Mouse (Mus musculus): ENCODE data around the gene Ralgapb. TPM values are rescaled to one million over a fixed set of nuclear protein-coding genes. Genes with fewer than 3 reads are reported as not detected.

Ralgapb gene
- polyA plus RNA-seq, 1 experiment, result 18.8 TPM

GRCm38 (mm10) chr2:158501836-158502812 is 92.5 kb downstream of the Ralgapb start, which contains the start of gene Adig:
Adig (plus strand) TSS chr2:158502612.
- peak within 1 kb of the TSS; percentile 69 for H3K4me3 ChIP-seq (ENCODE audit: control insufficient read depth, low read depth, low read length)
- peak within 1 kb of the TSS; percentile 51 for H3K27ac ChIP-seq (ENCODE audit: control insufficient read depth, insufficient read depth, low read depth, low read length)
- H3K27me3 ChIP-seq (ENCODE audit: control insufficient read depth, insufficient read depth, low read length), result no peaks in the 10 kb centered on the region
- H3K4me1 ChIP-seq (ENCODE audit: control insufficient read depth, insufficient read depth, low read length), result no peaks in the 10 kb centered on the region
- no peaks in the 10 kb centered on the region for H3K36me3 ChIP-seq (ENCODE audit: control insufficient read depth, insufficient read depth, low read length)
- TF ChIP-seq CTCF (IDR thresholded peaks at IDR 0.05; ENCODE audit: control insufficient read depth, insufficient read depth, insufficient replicate concordance, low read depth, low read length) (no peak), POLR2A (IDR thresholded peaks at IDR 0.05; ENCODE audit: control insufficient read depth, low read depth, low read length) (peak; percentile 73; the same call in 1 of the 2 replicates)

GRCm38 (mm10) chr2:158503226-158503625 is 93.6 kb downstream of the Ralgapb start:
- H3K27ac ChIP-seq (ENCODE audit: control insufficient read depth, insufficient read depth, low read depth, low read length), result no peak overlapping the region
- H3K4me3 ChIP-seq (ENCODE audit: control insufficient read depth, low read depth, low read length), result peak overlapping the region; percentile 68
- H3K4me1 ChIP-seq (ENCODE audit: control insufficient read depth, insufficient read depth, low read length), result no peaks in the 10 kb centered on the region
- H3K36me3 ChIP-seq (ENCODE audit: control insufficient read depth, insufficient read depth, low read length), result no peaks in the 10 kb centered on the region
- H3K27me3 ChIP-seq (ENCODE audit: control insufficient read depth, insufficient read depth, low read length), result no peaks in the 10 kb centered on the region
- TF ChIP-seq POLR2A (IDR thresholded peaks at IDR 0.05; ENCODE audit: control insufficient read depth, low read depth, low read length) (no peak), CTCF (IDR thresholded peaks at IDR 0.05; ENCODE audit: control insufficient read depth, insufficient read depth, insufficient replicate concordance, low read depth, low read length) (no peak)

GRCm38 (mm10) chr2:158503671-158504070 is 94.0 kb downstream of the Ralgapb start:
- H3K27me3 ChIP-seq (ENCODE audit: control insufficient read depth, insufficient read depth, low read length), result no peaks in the 10 kb centered on the region
- no peak overlapping the region for H3K27ac ChIP-seq (ENCODE audit: control insufficient read depth, insufficient read depth, low read depth, low read length)
- TF ChIP-seq POLR2A (IDR thresholded peaks at IDR 0.05; ENCODE audit: control insufficient read depth, low read depth, low read length) (no peak), CTCF (IDR thresholded peaks at IDR 0.05; ENCODE audit: control insufficient read depth, insufficient read depth, insufficient replicate concordance, low read depth, low read length) (no peak)
- H3K4me1 ChIP-seq (ENCODE audit: control insufficient read depth, insufficient read depth, low read length), result no peaks in the 10 kb centered on the region
- H3K4me3 ChIP-seq (ENCODE audit: control insufficient read depth, low read depth, low read length), result peak overlapping the region; percentile 68
- H3K36me3 ChIP-seq (ENCODE audit: control insufficient read depth, insufficient read depth, low read length), result no peaks in the 10 kb centered on the region

GRCm38 (mm10) chr2:158506475-158506874 is 96.8 kb downstream of the Ralgapb start:
- H3K4me3 ChIP-seq (ENCODE audit: control insufficient read depth, low read depth, low read length), result no peak overlapping the region

GRCm38 (mm10) chr2:158507046-158507445 is 97.4 kb downstream of the Ralgapb start:
- Histone ChIP-seq H3K27me3 (ENCODE audit: control insufficient read depth, insufficient read depth, low read length) (no peaks in the 10 kb centered on the region), H3K36me3 (ENCODE audit: control insufficient read depth, insufficient read depth, low read length) (no peaks in the 10 kb centered on the region), H3K27ac (ENCODE audit: control insufficient read depth, insufficient read depth, low read depth, low read length) (no peak overlapping the region), H3K4me1 (ENCODE audit: control insufficient read depth, insufficient read depth, low read length) (no peaks in the 10 kb centered on the region), H3K4me3 (ENCODE audit: control insufficient read depth, low read depth, low read length) (no peak overlapping the region)
- TF ChIP-seq CTCF (IDR thresholded peaks at IDR 0.05; ENCODE audit: control insufficient read depth, insufficient read depth, insufficient replicate concordance, low read depth, low read length) (no peak), POLR2A (IDR thresholded peaks at IDR 0.05; ENCODE audit: control insufficient read depth, low read depth, low read length) (no peak)

More at GRCm38 (mm10) chr2:158506475-158506874, 96.8 kb downstream of the Ralgapb start:
- Histone ChIP-seq H3K27me3 (ENCODE audit: control insufficient read depth, insufficient read depth, low read length) (no peaks in the 10 kb centered on the region), H3K36me3 (ENCODE audit: control insufficient read depth, insufficient read depth, low read length) (no peaks in the 10 kb centered on the region), H3K4me1 (ENCODE audit: control insufficient read depth, insufficient read depth, low read length) (no peaks in the 10 kb centered on the region), H3K27ac (ENCODE audit: control insufficient read depth, insufficient read depth, low read depth, low read length) (no peak overlapping the region)
- no peak for TF ChIP-seq CTCF (IDR thresholded peaks at IDR 0.05; ENCODE audit: control insufficient read depth, insufficient read depth, insufficient replicate concordance, low read depth, low read length)
- no peak for TF ChIP-seq POLR2A (IDR thresholded peaks at IDR 0.05; ENCODE audit: control insufficient read depth, low read depth, low read length)

- H3K27me3 ChIP-seq (ENCODE audit: control insufficient read depth, insufficient read depth, low read length), result no peaks in the 10 kb centered on the region
- H3K27ac ChIP-seq (ENCODE audit: control insufficient read depth, insufficient read depth, low read depth, low read length), result no peak overlapping the region
- TF ChIP-seq POLR2A (IDR thresholded peaks at IDR 0.05; ENCODE audit: control insufficient read depth, low read depth, low read length) (no peak), CTCF (IDR thresholded peaks at IDR 0.05; ENCODE audit: control insufficient read depth, insufficient read depth, insufficient replicate concordance, low read depth, low read length) (no peak)
- H3K4me1 ChIP-seq (ENCODE audit: control insufficient read depth, insufficient read depth, low read length), result no peaks in the 10 kb centered on the region
- H3K36me3 ChIP-seq (ENCODE audit: control insufficient read depth, insufficient read depth, low read length), result no peaks in the 10 kb centered on the region
- no peak overlapping the region for H3K4me3 ChIP-seq (ENCODE audit: control insufficient read depth, low read depth, low read length)
Observed at GRCm38 (mm10) chr2:158510665-158511064, 101.0 kb downstream of the Ralgapb start.

GRCm38 (mm10) chr2:158512528-158512927 is 102.9 kb downstream of the Ralgapb start, which contains the start of gene Arhgap40:
Arhgap40 (plus strand) TSS chr2:158512796.
- no peaks in the 10 kb centered on the region for H3K4me1 ChIP-seq (ENCODE audit: control insufficient read depth, insufficient read depth, low read length)
- no peaks in the 10 kb centered on the region for H3K36me3 ChIP-seq (ENCODE audit: control insufficient read depth, insufficient read depth, low read length)
- no peak within 1 kb of the TSS for H3K27ac ChIP-seq (ENCODE audit: control insufficient read depth, insufficient read depth, low read depth, low read length)
- no peak for TF ChIP-seq CTCF (IDR thresholded peaks at IDR 0.05; ENCODE audit: control insufficient read depth, insufficient read depth, insufficient replicate concordance, low read depth, low read length)
- TF ChIP-seq POLR2A (IDR thresholded peaks at IDR 0.05; ENCODE audit: control insufficient read depth, low read depth, low read length), result no peak
- H3K27me3 ChIP-seq (ENCODE audit: control insufficient read depth, insufficient read depth, low read length), result no peaks in the 10 kb centered on the region
- H3K4me3 ChIP-seq (ENCODE audit: control insufficient read depth, low read depth, low read length), result no peak within 1 kb of the TSS

Data from testis, adult 2 months (tissue).